Mouse (Mus musculus) limb, embryonic 15.5 days (tissue): ENCODE data around the gene Wnt2. TPM values are rescaled to one million over a fixed set of nuclear protein-coding genes. Genes with fewer than 3 reads are reported as not detected.

Source experiments
- ATAC-seq: fragments of 200-750 bp; cut with Nextera tagmentation; 2 replicates; pipeline ENCODE4 v1.8.0; 2017; ENCODE audit warnings: low read depth, moderate TSS enrichment; ENCODE audit not compliant: insufficient number of reproducible peaks, low FRiP score, low TSS enrichment
- H3K27ac ChIP-seq: fragments of 300-500 bp; sonication (generic); 2 replicates; pipeline ENCODE4 v1.5.1; 2015; ENCODE audit warnings: moderate library complexity, mild to moderate bottlenecking, inconsistent platforms
- H3K27me3 ChIP-seq: fragments of 300-500 bp; sonication (generic); 2 replicates; pipeline ENCODE4 v1.6.1; 2015; ENCODE audit warnings: inconsistent platforms
- H3K36me3 ChIP-seq: fragments of 300-500 bp; sonication (generic); 2 replicates; pipeline ENCODE4 v1.6.1; 2015; ENCODE audit warnings: inconsistent platforms
- H3K4me1 ChIP-seq: fragments of 300-500 bp; sonication (generic); 2 replicates; pipeline ENCODE4 v1.6.1; 2015; ENCODE audit warnings: inconsistent platforms
- H3K4me2 ChIP-seq: fragments of 300-500 bp; sonication (generic); 2 replicates; pipeline ENCODE4 v1.6.1; 2015; ENCODE audit warnings: mild to moderate bottlenecking, inconsistent platforms
- H3K4me3 ChIP-seq: fragments of 300-500 bp; sonication (generic); 2 replicates; pipeline ENCODE4 v1.5.1; 2015; ENCODE audit warnings: mild to moderate bottlenecking, inconsistent platforms
- H3K9ac ChIP-seq: fragments of 300-500 bp; sonication (generic); 2 replicates; pipeline ENCODE4 v1.6.1; 2015; ENCODE audit warnings: inconsistent platforms
- H3K9me3 ChIP-seq: fragments of 300-500 bp; sonication (generic); 2 replicates; pipeline ENCODE4 v1.6.1; 2016; ENCODE audit warnings: inconsistent platforms
- WGBS: fragments of 180-500 bp; shearing (Covaris S2); methylation state at CpG from one replicate; pipeline ENCODE4 v1.1.7; 2015; 5-methylcytosine and 5-hydroxymethylcytosine counted together
- polyA plus RNA-seq: library from polyadenylated mRNA; unstranded; fragments of >200 nt; fragmentation: Nextera tagmentation; extraction: Ambion mirVana; gene quantifications from 2 replicates; pipeline ENCODE4 v1.2.1, GENCODE M21; 2015

Wnt2 gene
- polyA plus RNA-seq, 1 experiment from 2014 or later, result 7.1 TPM

DNA sequence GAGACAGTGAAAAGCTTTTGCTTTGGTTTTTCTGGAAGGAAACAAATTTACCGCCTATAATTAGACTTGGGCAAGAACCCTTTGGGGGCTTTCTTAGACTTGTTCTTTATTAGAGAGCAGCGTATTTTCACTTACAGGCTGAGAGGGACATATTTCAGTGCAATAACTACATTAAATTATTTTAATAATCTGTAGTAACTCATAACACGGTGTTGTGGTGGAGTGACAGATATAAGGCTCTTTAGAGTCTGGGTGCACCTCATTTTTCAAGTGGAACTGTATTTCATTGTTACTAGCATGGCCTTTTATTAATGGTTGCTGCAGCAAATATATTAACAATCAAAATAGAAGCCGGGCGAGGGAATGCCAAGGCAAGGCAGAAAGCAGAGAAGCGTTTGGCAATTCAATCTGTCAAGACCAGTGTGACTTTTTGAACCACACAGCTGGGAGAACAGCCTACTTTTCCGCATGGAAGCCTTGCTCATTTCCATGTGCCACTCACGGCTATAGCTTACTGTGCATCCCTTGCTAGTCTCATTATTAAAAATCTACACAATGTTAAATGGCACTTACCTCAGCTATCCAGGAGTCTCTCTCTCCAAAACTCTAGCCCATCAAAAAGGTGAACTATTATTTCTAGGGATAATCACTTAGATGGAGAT, 6.1 kb downstream of the Wnt2 start:
- Histone ChIP-seq H3K9me3 (no peaks in the 10 kb centered on the region), H3K36me3 (no peaks in the 10 kb centered on the region), H3K27me3 (peaks cover 3% of the 10 kb centered on the region; the same call in 1 of the 2 replicates), H3K4me1 (no peaks in the 10 kb centered on the region), H3K27ac (no peak overlapping the region), H3K9ac (no peak overlapping the region), H3K4me2 (no peak overlapping the region), H3K4me3 (no peak overlapping the region)
- ATAC-seq, result no peak
- WGBS, result 64% methylated on average over 8 of the region's 8 CpGs

DNA sequence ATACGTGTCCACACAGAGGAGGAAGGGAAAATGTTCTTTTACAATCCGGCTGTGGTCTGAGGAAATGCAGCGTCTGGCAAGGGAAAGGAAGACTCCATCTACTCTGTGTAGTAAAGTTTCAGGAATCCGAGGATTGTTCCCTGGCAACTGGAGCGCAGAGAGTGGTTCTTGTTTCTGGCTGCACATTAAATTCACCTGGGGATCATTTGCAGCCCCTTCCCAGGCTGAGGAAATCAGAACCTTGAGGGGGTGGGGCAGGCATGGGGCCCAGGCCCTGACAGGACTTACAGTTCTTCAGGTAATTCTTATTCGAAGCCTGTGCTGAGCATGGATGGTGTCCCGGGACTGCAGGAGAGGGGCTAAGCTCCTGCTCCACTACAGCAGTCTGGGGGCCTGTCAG, 17.0 kb downstream of the Wnt2 start:
- 17% methylated on average over 7 of the region's 7 CpGs for WGBS
- no peaks in the 10 kb centered on the region for H3K36me3 ChIP-seq
- H3K4me1 ChIP-seq, result peaks cover 7% of the 10 kb centered on the region
- H3K9me3 ChIP-seq, result no peaks in the 10 kb centered on the region
- no peak for ATAC-seq
- no peak overlapping the region for H3K9ac ChIP-seq
- peak overlapping the region; percentile 10; the same call in 1 of the 2 replicates for H3K4me2 ChIP-seq
- H3K27me3 ChIP-seq, result no peaks in the 10 kb centered on the region
- H3K27ac ChIP-seq, result peak overlapping the region; percentile 50; the same call in 1 of the 2 replicates
- no peak overlapping the region for H3K4me3 ChIP-seq

DNA sequence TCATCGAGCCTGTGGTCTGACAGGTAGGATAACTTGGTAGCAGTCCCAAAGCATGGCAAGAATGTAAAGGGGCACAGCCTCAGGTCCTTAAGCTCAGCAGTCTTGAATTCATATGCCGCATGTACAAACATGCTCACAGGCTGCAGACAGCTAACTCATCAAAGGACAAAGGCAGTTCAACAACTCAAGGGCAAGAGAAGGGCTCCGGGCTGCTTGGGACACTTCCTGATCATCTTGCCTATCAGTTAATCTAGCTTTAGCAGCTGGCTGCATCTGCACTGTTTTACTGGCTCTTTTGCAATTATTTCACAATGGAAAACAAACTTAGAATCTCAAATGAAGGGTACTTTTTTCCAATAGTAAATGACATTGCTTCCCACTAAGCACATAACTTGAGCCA, 23.0 kb downstream of the Wnt2 start:
- H3K4me2 ChIP-seq, result no peak overlapping the region
- no peaks in the 10 kb centered on the region for H3K27me3 ChIP-seq
- H3K4me3 ChIP-seq, result no peak overlapping the region
- H3K36me3 ChIP-seq, result no peaks in the 10 kb centered on the region
- H3K9ac ChIP-seq, result no peak overlapping the region
- 69% methylated on average over 3 of the region's 3 CpGs for WGBS
- H3K9me3 ChIP-seq, result no peaks in the 10 kb centered on the region
- H3K4me1 ChIP-seq, result no peaks in the 10 kb centered on the region
- ATAC-seq, result no peak
- no peak overlapping the region for H3K27ac ChIP-seq

DNA sequence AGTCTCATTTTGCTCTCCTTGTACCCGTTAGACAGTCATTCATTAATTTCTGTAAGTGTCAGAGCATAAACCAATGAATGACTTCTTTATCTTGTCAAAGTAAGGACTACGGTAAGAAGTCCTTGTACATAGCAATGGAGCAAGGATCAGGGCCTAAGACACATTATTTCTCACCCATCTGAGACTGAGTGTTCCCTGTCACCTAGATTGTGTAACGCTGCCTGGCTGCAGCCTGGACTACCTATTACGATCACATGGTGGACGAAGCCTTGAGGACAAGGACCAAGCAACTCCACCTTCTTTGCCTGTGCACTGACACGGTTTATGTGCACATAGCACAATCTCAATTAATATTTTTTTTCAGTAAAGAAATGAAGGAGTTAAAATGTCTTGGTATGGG, 28.3 kb downstream of the Wnt2 start:
- H3K36me3 ChIP-seq, result no peaks in the 10 kb centered on the region
- no peak overlapping the region for H3K9ac ChIP-seq
- no peak overlapping the region for H3K27ac ChIP-seq
- ATAC-seq, result no peak
- 89% methylated on average over 6 of the region's 6 CpGs for WGBS
- no peaks in the 10 kb centered on the region for H3K27me3 ChIP-seq
- H3K4me1 ChIP-seq, result no peaks in the 10 kb centered on the region
- no peaks in the 10 kb centered on the region for H3K9me3 ChIP-seq
- H3K4me3 ChIP-seq, result no peak overlapping the region
- no peak overlapping the region for H3K4me2 ChIP-seq

DNA sequence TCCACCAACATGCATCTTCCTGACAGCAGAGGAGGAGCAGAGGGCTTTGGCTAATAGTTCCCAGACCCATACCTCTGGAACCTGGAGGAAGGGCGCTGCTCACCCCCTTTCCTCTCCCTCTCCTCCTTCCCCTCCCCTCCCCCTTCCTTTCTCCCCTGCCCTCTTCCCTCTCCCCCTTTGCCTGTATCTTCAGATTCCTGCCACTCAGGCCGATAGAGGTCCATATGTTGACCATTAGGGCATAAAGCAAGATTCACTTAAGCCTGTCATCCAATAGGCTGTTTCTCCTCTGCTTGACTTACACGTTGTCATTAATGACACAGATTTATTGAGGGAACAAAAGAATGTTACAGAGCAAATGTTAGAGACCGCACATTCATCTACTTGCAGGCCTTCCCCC, 31.9 kb downstream of the Wnt2 start:
- Histone ChIP-seq H3K9ac (no peak overlapping the region), H3K36me3 (no peaks in the 10 kb centered on the region), H3K4me3 (no peak overlapping the region), H3K27me3 (no peaks in the 10 kb centered on the region), H3K27ac (no peak overlapping the region), H3K9me3 (no peaks in the 10 kb centered on the region), H3K4me2 (no peak overlapping the region), H3K4me1 (no peaks in the 10 kb centered on the region)
- ATAC-seq, result no peak
- WGBS, result 24% methylated on average over 4 of the region's 4 CpGs

DNA sequence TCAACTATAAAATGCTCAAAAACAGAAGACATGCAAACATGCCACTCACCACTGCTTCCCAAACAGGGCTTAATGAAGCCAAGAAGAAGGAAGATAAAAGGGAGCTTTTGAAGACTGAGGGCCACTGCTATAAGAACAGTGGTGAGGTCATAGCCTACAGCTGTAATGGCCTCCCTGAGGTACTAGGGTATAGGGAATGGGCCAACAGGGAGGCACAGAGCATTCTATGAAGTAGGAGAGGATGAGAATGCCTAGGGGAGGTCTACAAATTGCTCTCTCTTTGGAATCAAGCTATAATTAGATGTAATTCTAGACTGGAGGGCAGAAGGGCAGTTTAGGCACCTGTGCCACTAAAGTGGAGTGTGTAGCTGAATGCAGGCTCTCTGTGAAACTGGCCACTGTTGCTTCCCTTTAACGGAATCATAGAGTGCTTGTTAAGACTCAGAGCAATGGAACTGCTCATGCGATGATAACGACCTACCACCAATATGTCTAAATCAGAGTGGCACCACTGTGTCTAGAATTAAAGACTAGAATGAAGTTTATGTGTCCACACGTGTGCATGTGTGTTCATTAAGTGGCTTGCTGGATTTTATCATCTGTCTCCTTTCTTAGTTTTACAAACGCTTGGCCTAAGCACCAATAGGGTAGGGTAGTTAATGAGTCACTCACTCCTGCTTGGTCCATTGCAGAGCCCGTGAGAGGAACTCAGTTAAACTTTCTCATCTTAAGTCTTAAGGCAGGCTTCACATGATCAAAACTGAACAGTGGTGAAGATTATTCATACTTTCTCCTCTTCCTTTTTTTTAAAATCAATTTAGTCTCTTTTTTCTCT, 35.2 kb downstream of the Wnt2 start:
- Histone ChIP-seq H3K27me3 (no peaks in the 10 kb centered on the region), H3K4me2 (no peak overlapping the region), H3K4me1 (no peaks in the 10 kb centered on the region), H3K27ac (no peak overlapping the region), H3K4me3 (no peak overlapping the region), H3K9me3 (no peaks in the 10 kb centered on the region), H3K36me3 (no peaks in the 10 kb centered on the region), H3K9ac (no peak overlapping the region)
- WGBS, result 47% methylated on average over 6 of the region's 6 CpGs
- ATAC-seq, result no peak

DNA sequence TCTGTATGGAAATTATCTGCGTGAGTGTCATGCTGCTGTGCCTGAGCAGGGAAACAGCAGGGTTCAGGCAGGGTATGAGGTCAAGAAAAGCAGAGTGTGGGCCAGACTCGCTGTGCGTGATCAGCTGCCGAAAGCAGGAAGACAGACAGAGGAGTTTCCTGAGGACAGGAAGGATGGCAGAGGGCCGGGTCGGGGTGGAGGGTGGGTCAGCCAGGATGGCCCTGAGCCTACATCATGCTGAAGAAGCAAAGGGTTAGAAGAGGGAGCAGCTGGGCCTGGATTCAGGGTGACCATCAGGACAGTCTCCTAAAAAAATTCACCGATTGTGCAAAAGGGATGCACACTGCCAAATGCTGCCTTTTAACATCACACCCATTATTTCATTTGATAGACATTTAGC, 38.8 kb downstream of the Wnt2 start:
- H3K36me3 ChIP-seq, result no peaks in the 10 kb centered on the region
- no peak overlapping the region for H3K9ac ChIP-seq
- H3K9me3 ChIP-seq, result no peaks in the 10 kb centered on the region
- no peaks in the 10 kb centered on the region for H3K27me3 ChIP-seq
- no peak overlapping the region for H3K4me3 ChIP-seq
- ATAC-seq, result no peak
- WGBS, result 75% methylated on average over 7 of the region's 7 CpGs
- no peaks in the 10 kb centered on the region for H3K4me1 ChIP-seq
- no peak overlapping the region for H3K4me2 ChIP-seq
- no peak overlapping the region for H3K27ac ChIP-seq

DNA sequence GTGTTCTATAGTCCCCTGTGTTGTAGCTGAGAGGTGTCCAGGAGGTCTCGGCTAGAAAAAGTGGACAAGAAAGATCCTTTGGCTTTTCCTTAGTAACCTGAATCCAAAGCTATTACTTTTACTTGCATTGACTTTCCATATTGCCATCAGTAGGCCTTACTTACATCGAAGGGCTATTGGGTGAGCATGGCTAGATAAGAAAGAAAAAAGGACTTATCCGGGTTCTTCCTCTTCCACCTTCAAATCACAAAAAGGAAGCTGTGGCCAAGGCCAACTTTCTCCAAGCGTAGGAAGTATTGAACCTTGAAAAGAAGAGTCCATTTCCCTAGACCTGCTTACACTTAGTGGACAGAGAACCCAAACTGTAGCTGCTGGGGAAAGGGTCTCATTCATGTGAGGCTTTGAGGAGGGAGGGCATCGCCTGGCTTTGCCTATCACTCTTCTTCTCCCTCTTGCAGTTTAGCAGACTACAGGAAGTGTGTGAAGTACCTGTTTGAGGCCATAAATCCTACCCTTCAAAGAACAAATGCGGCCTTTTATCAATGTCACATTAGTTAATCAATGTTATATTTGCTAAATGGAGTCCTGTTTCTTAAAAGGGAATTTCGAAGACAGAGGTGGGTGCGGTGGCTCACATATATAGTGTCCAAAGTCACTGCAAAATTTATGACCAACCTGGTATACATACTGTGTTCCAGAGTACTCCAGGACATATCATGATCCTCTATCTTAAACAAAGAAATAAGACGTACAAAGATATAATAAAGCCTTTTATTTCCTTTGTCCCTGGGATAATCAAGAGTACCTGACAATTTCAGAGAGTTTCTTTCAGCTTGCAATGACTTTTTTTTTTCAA, 40.0 kb downstream of the Wnt2 start:
- Histone ChIP-seq H3K27ac (no peak overlapping the region), H3K27me3 (no peaks in the 10 kb centered on the region), H3K4me1 (no peaks in the 10 kb centered on the region), H3K4me2 (no peak overlapping the region), H3K4me3 (no peak overlapping the region), H3K36me3 (no peaks in the 10 kb centered on the region), H3K9me3 (no peaks in the 10 kb centered on the region), H3K9ac (no peak overlapping the region)
- ATAC-seq, result no peak
- WGBS, result 88% methylated on average over 9 of the region's 9 CpGs

DNA sequence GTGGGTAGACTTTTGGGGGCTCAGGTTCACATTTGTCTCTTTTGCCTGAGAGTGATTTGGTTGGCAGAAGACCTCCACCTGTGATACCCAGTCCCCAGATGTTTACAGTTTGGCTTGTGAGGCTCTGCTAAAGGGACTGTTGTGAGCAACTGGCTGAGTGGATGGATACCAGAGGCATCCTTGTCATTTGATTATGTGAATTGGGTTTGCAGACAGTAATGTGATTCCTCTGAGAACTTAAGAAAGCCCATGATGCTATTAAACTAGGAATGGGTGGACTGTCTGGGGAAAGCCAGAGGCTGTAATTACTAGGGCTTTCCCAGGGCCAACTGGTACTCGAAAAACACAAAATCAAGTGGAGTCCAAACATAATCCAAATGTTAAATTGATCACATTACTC, 51.0 kb downstream of the Wnt2 start:
- Histone ChIP-seq H3K4me3 (no peak overlapping the region), H3K27me3 (no peaks in the 10 kb centered on the region), H3K9ac (no peak overlapping the region), H3K4me1 (no peaks in the 10 kb centered on the region), H3K4me2 (no peak overlapping the region), H3K36me3 (no peaks in the 10 kb centered on the region), H3K9me3 (no peaks in the 10 kb centered on the region), H3K27ac (no peak overlapping the region)
- 42% methylated on average over 1 of the region's 1 CpGs for WGBS
- no peak for ATAC-seq

DNA sequence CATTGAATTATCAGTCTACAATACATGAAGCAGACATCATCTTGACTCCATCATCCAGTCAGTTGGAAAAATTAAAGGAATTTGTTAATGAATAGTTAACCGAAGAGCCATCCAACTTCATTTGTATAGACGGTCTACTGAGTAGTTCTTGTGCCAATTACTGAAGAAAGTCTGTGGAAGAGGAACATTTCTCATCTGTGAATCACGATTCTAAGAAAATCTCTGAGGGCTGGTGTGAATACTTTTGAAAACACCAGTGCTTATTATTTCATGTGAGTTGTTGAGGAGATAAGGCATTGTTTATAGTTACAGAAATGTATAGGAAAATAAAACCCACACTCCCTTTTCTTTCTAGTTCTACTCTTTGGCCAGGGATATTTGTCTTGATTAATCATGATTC, 51.5 kb downstream of the Wnt2 start:
- no peak overlapping the region for H3K4me3 ChIP-seq
- no peak overlapping the region for H3K9ac ChIP-seq
- no peak overlapping the region for H3K27ac ChIP-seq
- WGBS, result 88% methylated on average over 3 of the region's 3 CpGs
- ATAC-seq, result no peak
- no peaks in the 10 kb centered on the region for H3K27me3 ChIP-seq
- no peaks in the 10 kb centered on the region for H3K9me3 ChIP-seq
- H3K36me3 ChIP-seq, result no peaks in the 10 kb centered on the region
- H3K4me2 ChIP-seq, result no peak overlapping the region
- no peaks in the 10 kb centered on the region for H3K4me1 ChIP-seq

DNA sequence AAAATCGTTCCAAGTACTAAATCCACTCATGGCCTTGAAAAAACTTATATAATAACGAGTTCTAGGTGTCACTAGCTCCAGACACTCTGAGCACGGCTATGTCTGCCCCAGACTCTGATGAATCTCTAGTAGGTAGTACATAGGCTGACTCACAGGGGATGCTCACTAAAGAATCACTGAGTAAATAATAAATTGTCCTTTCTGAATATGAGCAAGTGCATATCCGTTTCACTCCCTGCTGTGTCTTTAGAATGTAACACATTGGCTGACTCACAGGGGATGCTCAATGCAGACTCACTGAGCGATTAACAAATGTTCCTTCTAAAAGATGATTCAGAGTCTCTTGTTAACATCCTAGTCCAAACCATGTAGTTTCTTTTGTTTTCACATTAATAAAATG, 52.1 kb downstream of the Wnt2 start:
- WGBS, result 57% methylated on average over 5 of the region's 5 CpGs
- Histone ChIP-seq H3K4me3 (no peak overlapping the region), H3K9ac (no peak overlapping the region), H3K4me2 (no peak overlapping the region), H3K27ac (no peak overlapping the region), H3K4me1 (no peaks in the 10 kb centered on the region), H3K36me3 (no peaks in the 10 kb centered on the region), H3K27me3 (no peaks in the 10 kb centered on the region), H3K9me3 (no peaks in the 10 kb centered on the region)
- ATAC-seq, result no peak

DNA sequence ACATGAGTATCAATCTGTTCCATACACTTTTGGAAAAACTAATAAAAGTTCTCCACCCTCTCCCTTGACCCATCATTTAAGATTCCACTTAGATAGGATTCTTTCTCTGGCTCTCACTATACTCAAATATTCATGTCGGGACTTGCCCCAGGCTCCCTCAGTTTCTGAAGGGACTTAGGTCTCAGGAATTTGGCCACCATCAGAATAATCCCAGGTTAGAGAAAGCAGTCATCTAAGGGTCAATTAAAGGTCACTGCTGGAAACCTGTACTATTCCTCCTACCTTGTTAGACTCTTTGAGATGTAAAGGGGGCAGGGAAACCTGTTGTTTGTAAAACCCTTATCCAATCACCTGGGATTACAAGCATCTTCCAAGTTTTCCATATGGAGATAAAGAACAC, 53.2 kb downstream of the Wnt2 start:
- ATAC-seq, result no peak

More for the DNA sequence above, 53.2 kb downstream of the Wnt2 start:
- Histone ChIP-seq H3K9ac (no peak overlapping the region), H3K4me2 (no peak overlapping the region), H3K27me3 (no peaks in the 10 kb centered on the region), H3K4me3 (no peak overlapping the region), H3K36me3 (no peaks in the 10 kb centered on the region), H3K4me1 (no peaks in the 10 kb centered on the region), H3K9me3 (no peaks in the 10 kb centered on the region), H3K27ac (no peak overlapping the region)
- 59% methylated on average over 1 of the region's 1 CpGs for WGBS
